Mouse (Mus musculus): ENCODE results near the gene Pebp1. TPM values are rescaled to one million over a fixed set of nuclear protein-coding genes. Genes with fewer than 3 reads are reported as not detected.
A peak's percentile ranks its signal among the peaks of the same experiment; 100 is the strongest.

Pebp1 gene
- total and polyA plus RNA-seq, 3 experiments = 1,220 to 2,538 (median 1,287) TPM

- peak; percentile 15 for DNase-seq
Observed at GRCm38 (mm10) chr5:117240761-117241322, 46.6 kb downstream of the Pebp1 start.

GRCm38 (mm10) chr5:117240321-117240731 is 47.1 kb downstream of the Pebp1 start:
- no peak for DNase-seq

GRCm38 (mm10) chr5:117239106-117239505 is 48.3 kb downstream of the Pebp1 start:
- DNase-seq = no peak

GRCm38 (mm10) chr5:117236540-117236939 is 50.9 kb downstream of the Pebp1 start:
- DNase-seq = no peak

Other genes with a start within 250 kb of the Pebp1 start
- gene Suds3, start 171.5 kb downstream of the Pebp1 start, total RNA-seq (2021) = 100 to 1,000 TPM; 106 to 144 TPM
- gene Suds3, start 171.5 kb downstream of the Pebp1 start, polyA plus RNA-seq (2012; rRNA removed) = 61.5 and 68.0 TPM in 2 replicates
- gene Taok3, start 167.5 kb downstream of the Pebp1 start, total RNA-seq (2021) = 10 to 100 TPM; 30.9 to 36.0 TPM
- 5.4 and 9.0 TPM in 2 replicates for gene Taok3, start 167.5 kb downstream of the Pebp1 start, polyA plus RNA-seq (2012; rRNA removed)
- 10 to 100 TPM in 1 of 2 experiments, 1 to 10 TPM in 1; 8.9 to 28.6 TPM for gene Vsig10, start 31.5 kb upstream of the Pebp1 start, total RNA-seq (2021)
- 38.0 and 44.1 TPM in 2 replicates for gene Vsig10, start 31.5 kb upstream of the Pebp1 start, polyA plus RNA-seq (2012; rRNA removed)
- 100 to 1,000 TPM; 149 to 153 TPM for gene Wsb2, start 69.7 kb upstream of the Pebp1 start, total RNA-seq (2021)
- gene Wsb2, start 69.7 kb upstream of the Pebp1 start, polyA plus RNA-seq (2012; rRNA removed) = 179 and 211 TPM in 2 replicates
- 1 to 10 TPM; 6.7 to 8.6 TPM for gene Rfc5, start 101.4 kb upstream of the Pebp1 start, total RNA-seq (2021)
- 10.0 and 11.5 TPM in 2 replicates for gene Rfc5, start 101.4 kb upstream of the Pebp1 start, polyA plus RNA-seq (2012; rRNA removed)
- 1 to 10 TPM; 3.8 to 5.1 TPM for gene Ksr2, start 126.4 kb upstream of the Pebp1 start, total RNA-seq (2021)
- 0.46 and 0.92 TPM in 2 replicates for gene Ksr2, start 126.4 kb upstream of the Pebp1 start, polyA plus RNA-seq (2012; rRNA removed)

Measured in adrenal gland, adult 2 months (tissue).